Mouse (Mus musculus): ENCODE results near the gene Rtn2. TPM values are rescaled to one million over a fixed set of nuclear protein-coding genes. Genes with fewer than 3 reads are reported as not detected.

Rtn2 gene
- polyA plus RNA-seq, 1 experiment from 2014 or later = 5.2 TPM

DNA sequence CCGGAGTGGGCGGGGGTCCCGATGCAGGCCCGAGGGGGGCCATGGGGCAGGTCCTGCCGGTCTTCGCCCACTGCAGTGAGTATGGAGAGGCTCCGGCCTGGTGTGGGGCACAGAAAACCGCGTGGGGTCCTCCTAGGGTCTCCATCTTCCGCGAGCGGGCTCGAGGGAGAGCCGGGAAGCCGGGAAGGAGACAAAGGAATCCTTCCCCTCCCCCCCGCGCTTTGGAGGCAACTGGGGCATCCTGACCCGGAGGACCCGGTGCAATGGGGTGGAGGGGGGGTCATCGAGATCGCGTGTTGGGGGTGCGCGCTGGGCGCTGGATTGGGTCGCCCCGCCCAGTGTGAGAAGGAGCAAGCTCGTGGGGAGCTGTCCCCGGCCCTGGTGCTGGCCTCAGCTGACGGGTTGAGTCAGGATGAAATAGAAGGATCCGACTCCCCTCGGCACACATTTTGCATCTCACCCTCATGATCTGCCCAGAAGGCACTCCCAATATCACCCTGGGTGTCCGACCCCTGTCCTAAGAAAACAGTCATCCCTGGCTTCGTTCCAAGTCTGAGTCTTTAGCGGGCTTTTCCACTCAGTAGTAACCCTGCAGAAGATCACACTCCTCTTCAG, 474 bp downstream of the Rtn2 start:
- Histone ChIP-seq H3K27me3 (peaks cover 92% of the 10 kb centered on the region), H3K27ac (replicated peaks) (no peak overlapping the region)
- WGBS (ENCODE audit: insufficient replicate concordance) = 1% methylated on average over 35 of the region's 35 CpGs

DNA sequence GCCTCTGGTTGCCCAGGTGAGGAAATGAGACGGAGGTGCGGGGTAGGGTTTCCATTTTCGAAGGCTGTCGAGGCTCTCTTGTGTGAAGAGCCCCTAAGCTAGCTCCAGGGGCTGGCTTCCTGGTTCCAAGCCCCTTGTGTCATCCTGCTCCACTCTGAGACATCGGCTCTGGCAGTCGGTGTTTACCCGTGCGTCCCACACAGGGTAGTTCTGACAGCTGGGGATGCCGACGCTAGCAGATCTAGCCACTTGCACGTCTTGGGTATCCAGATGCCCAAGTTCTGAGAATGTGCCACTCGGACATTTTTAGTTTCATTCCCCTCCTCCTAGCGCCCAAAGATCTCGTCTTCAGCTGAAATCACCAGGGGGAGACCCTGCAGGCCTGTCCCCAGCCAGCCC, 981 bp downstream of the Rtn2 start:
- H3K27me3 ChIP-seq = peaks cover 87% of the 10 kb centered on the region
- ATAC-seq (ENCODE audit: insufficient read depth) = no peak
- WGBS (ENCODE audit: insufficient replicate concordance) = 42% methylated on average over 14 of the region's 14 CpGs

More for the DNA sequence above, 474 bp downstream of the Rtn2 start:
- Histone ChIP-seq H3K36me3 (replicated peaks) (no peaks in the 10 kb centered on the region), H3K4me1 (replicated peaks) (peaks cover 31% of the 10 kb centered on the region), H3K4me2 (peak overlapping the region; percentile 98), H3K9me3 (replicated peaks) (no peaks in the 10 kb centered on the region), H3K4me3 (replicated peaks) (peak overlapping the region; percentile 58), H3K9ac (peak overlapping the region; percentile 51; the same call in 1 of the 2 replicates)
- ATAC-seq (ENCODE audit: insufficient read depth) = peak; percentile 51

DNA sequence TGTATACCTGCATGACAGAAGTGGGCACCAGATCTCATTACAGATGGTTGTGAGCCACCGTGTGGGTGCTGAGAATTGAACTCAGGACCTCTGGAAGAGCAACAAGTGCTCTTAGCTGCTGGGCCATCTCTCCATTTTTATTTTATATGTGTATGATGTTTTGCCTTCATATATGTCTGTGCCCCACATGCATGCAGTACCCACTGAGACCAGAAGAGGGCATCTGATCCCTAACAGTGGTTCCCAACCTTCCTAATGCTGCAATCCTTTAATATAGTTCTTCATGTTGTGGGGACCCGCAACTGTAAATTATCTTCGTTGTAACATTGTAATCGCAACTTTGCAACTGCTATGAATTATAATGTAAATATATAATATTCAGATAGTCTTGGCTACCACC, 2.3 kb downstream of the Rtn2 start:
- no peak overlapping the region for H3K9ac ChIP-seq
- peaks cover 26% of the 10 kb centered on the region for H3K4me1 ChIP-seq (replicated peaks)
- H3K36me3 ChIP-seq (replicated peaks) = no peaks in the 10 kb centered on the region
- H3K4me2 ChIP-seq = no peak overlapping the region
- ATAC-seq (ENCODE audit: insufficient read depth) = no peak
- WGBS (ENCODE audit: insufficient replicate concordance) = 11% methylated on average over 4 of the region's 4 CpGs
- no peaks in the 10 kb centered on the region for H3K9me3 ChIP-seq (replicated peaks)
- H3K27ac ChIP-seq (replicated peaks) = no peak overlapping the region
- no peak overlapping the region for H3K4me3 ChIP-seq (replicated peaks)
- peaks cover 73% of the 10 kb centered on the region for H3K27me3 ChIP-seq

More for the DNA sequence above, 981 bp downstream of the Rtn2 start:
- Histone ChIP-seq H3K4me3 (replicated peaks) (peak overlapping the region; percentile 58), H3K4me1 (replicated peaks) (peaks cover 31% of the 10 kb centered on the region), H3K9me3 (replicated peaks) (no peaks in the 10 kb centered on the region), H3K27ac (replicated peaks) (no peak overlapping the region), H3K9ac (0 out of 2 replicates have a peak overlapping the region, but pooled peaks have one; percentile 51), H3K36me3 (replicated peaks) (no peaks in the 10 kb centered on the region), H3K4me2 (peak overlapping the region; percentile 98)

DNA sequence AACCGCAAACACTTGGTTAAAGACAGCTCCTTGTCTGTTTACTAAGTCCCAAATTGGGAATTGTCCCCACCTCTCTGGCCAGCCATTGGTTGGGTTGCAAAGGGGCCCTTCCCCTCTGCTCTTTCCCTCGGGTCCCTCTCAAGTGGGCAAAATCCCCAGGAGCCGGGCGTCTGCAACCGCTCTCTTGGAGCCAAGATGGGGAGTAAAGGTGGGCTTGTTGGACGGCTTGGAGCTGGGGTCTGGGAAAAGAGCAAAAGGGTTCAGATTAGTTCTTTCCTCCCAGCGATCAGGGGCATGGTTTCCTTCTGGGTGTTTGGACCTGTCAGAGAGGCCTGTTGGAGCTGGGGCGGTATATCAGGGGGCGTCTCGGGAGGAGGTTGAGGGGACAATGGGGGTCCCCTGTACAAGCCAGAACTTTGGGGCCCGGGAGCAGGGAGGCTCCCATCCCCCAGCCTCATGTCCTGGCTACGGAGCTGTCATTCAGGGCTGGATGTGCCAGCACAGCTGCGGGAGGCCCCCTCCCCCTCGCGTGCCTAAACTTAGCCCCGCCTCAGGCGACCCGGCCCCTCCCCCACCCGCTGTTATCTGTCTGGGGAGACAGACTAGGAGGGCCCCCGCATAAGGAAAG, 8.7 kb downstream of the Rtn2 start:
- H3K27me3 ChIP-seq = peaks cover 15% of the 10 kb centered on the region
- peak overlapping the region; percentile 84 for H3K4me2 ChIP-seq
- peak overlapping the region; percentile 56 for H3K4me3 ChIP-seq (replicated peaks)
- WGBS (ENCODE audit: insufficient replicate concordance) = 2% methylated on average over 20 of the region's 20 CpGs
- ATAC-seq (ENCODE audit: insufficient read depth) = peak; percentile 73
- peaks cover 36% of the 10 kb centered on the region for H3K4me1 ChIP-seq (replicated peaks)
- H3K36me3 ChIP-seq (replicated peaks) = no peaks in the 10 kb centered on the region
- H3K27ac ChIP-seq (replicated peaks) = peak overlapping the region; percentile 72
- H3K9me3 ChIP-seq (replicated peaks) = no peaks in the 10 kb centered on the region
- peak overlapping the region; percentile 50 for H3K9ac ChIP-seq

DNA sequence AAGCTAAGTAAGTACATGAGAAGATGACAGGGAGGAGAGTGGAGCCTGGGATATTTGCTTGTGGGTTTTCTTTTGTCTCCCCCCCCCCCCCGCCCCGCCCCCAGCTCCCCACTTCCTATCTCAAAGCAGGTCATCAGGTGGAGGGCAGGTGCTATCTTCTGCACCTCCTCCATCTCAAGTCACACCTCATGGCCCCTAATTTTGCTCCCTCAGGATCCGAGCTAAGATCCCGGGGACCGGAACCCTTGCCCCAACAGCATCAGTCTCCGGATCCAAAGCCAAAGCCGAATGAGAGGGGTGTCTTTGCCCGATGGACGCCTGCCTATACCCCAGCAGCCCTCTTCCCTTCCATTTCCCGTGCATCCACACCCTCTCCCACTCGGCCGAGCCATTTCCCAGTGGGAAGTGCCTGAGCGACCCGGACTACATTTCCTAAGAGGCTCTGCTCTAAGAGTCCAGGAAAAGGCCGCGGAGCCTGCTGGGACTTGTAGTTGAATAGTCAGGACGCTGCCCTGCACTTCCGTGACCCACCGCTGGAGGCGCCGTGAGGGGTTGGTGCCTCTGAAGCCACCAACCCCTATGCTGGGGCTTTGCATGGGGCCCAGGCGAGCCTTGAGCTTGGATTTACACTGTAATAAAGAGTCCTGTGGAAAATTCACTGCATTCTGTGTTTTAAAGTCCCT, 13.2 kb downstream of the Rtn2 start:
- H3K9ac ChIP-seq = peak overlapping the region; percentile 48; the same call in 1 of the 2 replicates

DNA sequence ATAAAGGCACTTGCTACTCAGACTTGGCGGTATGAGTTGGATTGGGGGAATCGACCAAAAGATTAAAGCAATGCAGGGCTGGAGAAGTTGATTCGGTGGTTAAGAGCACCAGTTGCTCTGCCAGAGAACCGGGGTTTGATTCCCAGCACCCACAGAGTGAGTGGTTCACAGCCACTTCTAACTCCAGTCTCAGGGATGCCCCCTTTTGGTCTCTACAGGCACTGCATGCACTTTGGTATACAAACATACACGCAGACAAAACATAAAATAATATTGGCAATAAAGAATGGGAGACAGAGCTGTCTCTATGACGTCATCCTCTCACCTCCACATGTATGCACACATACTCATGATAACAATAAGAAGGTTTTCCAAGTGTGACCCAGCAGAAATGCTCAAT, 14.6 kb downstream of the Rtn2 start:
- H3K4me1 ChIP-seq (replicated peaks) = peaks cover 30% of the 10 kb centered on the region
- H3K9ac ChIP-seq = no peak overlapping the region
- no peak overlapping the region for H3K4me3 ChIP-seq (replicated peaks)
- 78% methylated on average over 6 of the region's 6 CpGs for WGBS (ENCODE audit: insufficient replicate concordance)
- ATAC-seq (ENCODE audit: insufficient read depth) = no peak
- no peak overlapping the region for H3K27ac ChIP-seq (replicated peaks)
- peaks cover 14% of the 10 kb centered on the region for H3K27me3 ChIP-seq
- no peak overlapping the region for H3K4me2 ChIP-seq
- H3K36me3 ChIP-seq (replicated peaks) = no peaks in the 10 kb centered on the region
- H3K9me3 ChIP-seq (replicated peaks) = no peaks in the 10 kb centered on the region; the same call in 1 of the 2 replicates

More for the DNA sequence above, 13.2 kb downstream of the Rtn2 start:
- Histone ChIP-seq H3K9me3 (replicated peaks) (no peaks in the 10 kb centered on the region; the same call in 1 of the 2 replicates), H3K4me3 (replicated peaks) (peak overlapping the region; percentile 54), H3K4me1 (replicated peaks) (peaks cover 35% of the 10 kb centered on the region), H3K27me3 (peaks cover 4% of the 10 kb centered on the region; the same call in 1 of the 2 replicates), H3K36me3 (replicated peaks) (no peaks in the 10 kb centered on the region), H3K4me2 (peak overlapping the region; percentile 80), H3K27ac (replicated peaks) (no peak overlapping the region)
- ATAC-seq (ENCODE audit: insufficient read depth) = peak; percentile 20; the same call in 1 of the 2 replicates
- 10% methylated on average over 22 of the region's 22 CpGs for WGBS (ENCODE audit: insufficient replicate concordance)

DNA sequence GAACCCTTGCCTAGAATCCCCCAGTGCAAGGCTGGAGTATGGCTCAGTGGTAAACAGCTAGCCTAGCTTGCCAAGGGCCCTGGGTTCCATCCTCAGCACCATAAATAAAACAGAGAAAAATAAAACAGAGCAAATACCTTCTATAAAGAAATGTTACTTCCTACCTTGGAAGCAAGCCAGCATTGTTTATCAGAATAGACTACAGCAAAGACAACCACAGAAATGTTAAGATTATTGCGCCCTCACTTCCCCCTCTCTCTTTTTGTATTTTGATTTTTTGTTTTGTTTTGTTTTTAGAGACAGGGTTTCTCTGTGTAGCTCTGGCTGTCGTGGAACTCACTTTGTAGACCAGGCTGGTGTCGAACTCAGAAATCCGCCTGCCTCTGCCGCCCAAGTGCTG, 15.4 kb downstream of the Rtn2 start:
- Histone ChIP-seq H3K27me3 (peaks cover 22% of the 10 kb centered on the region), H3K9ac (no peak overlapping the region), H3K4me3 (replicated peaks) (no peak overlapping the region), H3K4me1 (replicated peaks) (peaks cover 26% of the 10 kb centered on the region), H3K4me2 (no peak overlapping the region), H3K9me3 (replicated peaks) (no peaks in the 10 kb centered on the region; the same call in 1 of the 2 replicates), H3K27ac (replicated peaks) (no peak overlapping the region), H3K36me3 (replicated peaks) (no peaks in the 10 kb centered on the region)
- ATAC-seq (ENCODE audit: insufficient read depth) = no peak
- WGBS (ENCODE audit: insufficient replicate concordance) = 82% methylated on average over 5 of the region's 5 CpGs

DNA sequence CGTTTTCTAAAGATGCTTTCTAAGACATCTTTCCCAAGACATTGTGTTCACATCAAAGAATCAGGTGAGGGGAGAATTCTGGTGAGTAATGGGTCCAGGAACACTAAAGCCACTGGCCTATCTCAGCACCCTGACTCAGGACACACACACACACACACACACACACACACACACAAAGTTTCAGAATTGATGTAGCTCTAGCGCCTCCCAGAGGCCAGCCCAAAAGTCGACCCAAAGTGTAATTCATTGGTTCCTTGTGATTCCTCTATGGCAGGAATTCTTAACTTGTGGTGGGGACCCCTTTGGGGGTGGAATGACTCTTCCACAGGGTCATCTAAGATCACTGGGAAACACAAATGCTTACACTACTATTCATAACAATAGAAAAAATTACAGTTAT, 16.8 kb downstream of the Rtn2 start:
- Histone ChIP-seq H3K36me3 (replicated peaks) (no peaks in the 10 kb centered on the region), H3K9me3 (replicated peaks) (no peaks in the 10 kb centered on the region; the same call in 1 of the 2 replicates), H3K4me3 (replicated peaks) (no peak overlapping the region), H3K4me2 (no peak overlapping the region), H3K27ac (replicated peaks) (no peak overlapping the region), H3K27me3 (peaks cover 36% of the 10 kb centered on the region), H3K9ac (no peak overlapping the region), H3K4me1 (replicated peaks) (peaks cover 29% of the 10 kb centered on the region)
- WGBS (ENCODE audit: insufficient replicate concordance) = 16% methylated on average over 3 of the region's 3 CpGs
- ATAC-seq (ENCODE audit: insufficient read depth) = no peak

DNA sequence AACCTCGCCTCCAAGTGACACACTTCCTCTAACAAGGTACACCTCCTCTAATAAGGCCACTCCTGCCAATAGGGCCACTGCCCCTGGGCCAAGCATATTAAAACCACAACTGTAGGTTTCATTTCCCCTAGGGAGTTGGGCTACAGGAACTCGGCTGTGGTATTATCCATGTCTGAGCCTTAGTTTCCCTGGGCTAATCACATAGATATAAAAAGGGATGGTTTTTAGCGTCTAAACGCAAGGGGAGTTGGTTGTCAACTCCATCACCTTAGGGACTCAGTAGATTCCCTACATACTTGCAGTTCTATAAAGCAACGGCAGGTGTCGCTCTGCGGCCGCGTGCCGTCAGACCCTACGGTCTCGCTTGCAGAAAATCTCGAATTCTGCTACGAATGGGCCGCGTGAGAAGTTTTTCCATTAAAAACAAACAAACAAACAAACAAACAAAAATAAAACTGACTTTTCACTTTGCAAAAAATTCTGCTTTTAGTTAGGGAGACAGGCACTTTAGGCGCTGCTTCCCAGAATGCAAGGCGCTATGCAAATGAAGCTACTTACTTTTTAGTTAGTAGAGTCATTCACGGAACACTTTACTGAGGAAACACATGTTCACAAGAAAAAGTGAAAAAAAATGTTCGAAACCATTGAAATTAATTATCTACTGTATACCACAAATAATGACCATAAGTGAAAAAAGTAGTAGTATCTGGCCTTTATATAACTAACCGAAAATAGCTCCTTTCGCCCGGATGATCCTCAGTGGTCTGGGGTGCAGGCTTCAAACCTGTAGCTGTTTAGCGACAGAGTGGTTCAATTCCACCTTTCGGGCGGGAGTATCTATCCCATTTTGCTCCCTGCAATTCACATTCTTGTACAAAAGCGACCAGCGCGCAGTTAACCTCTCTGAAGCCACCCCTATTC, 18.3 kb downstream of the Rtn2 start:
- H3K4me3 ChIP-seq (replicated peaks) = peak overlapping the region; percentile 61
- H3K9ac ChIP-seq = peak overlapping the region; percentile 9; the same call in 1 of the 2 replicates
- peak overlapping the region; percentile 52 for H3K4me2 ChIP-seq
- WGBS (ENCODE audit: insufficient replicate concordance) = under 1% methylated on average over 29 of the region's 29 CpGs
- H3K36me3 ChIP-seq (replicated peaks) = no peaks in the 10 kb centered on the region
- H3K4me1 ChIP-seq (replicated peaks) = peaks cover 27% of the 10 kb centered on the region
- peaks cover 52% of the 10 kb centered on the region for H3K27me3 ChIP-seq
- no peaks in the 10 kb centered on the region; the same call in 1 of the 2 replicates for H3K9me3 ChIP-seq (replicated peaks)
- H3K27ac ChIP-seq (replicated peaks) = no peak overlapping the region
- peak; percentile 82 for ATAC-seq (ENCODE audit: insufficient read depth)

DNA sequence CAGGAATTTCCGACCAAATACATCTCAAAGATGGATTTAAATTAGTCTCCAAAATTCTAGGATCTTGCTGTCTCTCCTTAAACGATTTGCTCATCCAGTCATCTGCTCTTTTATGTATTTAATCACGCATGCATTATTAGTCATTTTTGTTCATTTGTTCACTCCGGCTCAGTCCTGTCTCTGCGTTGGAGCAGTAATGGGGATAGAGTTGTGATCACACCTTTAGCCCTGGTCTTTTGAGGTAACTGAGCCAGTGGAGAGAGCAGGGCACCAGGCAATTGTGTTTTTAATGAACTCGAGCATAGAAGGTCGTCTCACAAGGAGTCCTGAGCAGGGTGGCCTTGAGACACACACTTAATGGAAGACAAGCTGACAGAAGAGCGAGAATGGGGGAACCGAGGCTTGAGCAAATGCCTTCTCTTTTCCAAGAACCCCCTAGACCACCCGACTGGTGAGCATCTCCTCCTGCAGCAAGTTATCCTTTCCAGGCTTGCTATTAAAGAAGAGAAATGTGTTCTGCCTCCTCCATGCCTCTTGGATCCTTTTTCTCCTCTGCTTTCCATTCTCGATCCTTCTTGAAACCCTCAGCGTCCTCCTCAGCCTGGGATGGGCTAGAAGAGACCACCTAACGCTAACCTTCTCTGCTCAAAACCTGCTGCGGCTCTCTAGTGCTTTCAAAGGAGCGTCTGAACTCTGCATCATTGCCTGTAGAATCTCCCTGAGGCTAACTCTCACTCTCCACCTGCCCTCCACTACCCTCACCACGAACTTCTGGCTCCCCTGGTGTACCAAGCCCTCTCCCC, 19.2 kb downstream of the Rtn2 start:
- 12% methylated on average over 16 of the region's 16 CpGs for WGBS (ENCODE audit: insufficient replicate concordance)
- Histone ChIP-seq H3K36me3 (replicated peaks) (no peaks in the 10 kb centered on the region), H3K9ac (no peak overlapping the region), H3K9me3 (replicated peaks) (no peaks in the 10 kb centered on the region; the same call in 1 of the 2 replicates), H3K4me2 (peak overlapping the region; percentile 52), H3K27ac (replicated peaks) (no peak overlapping the region), H3K27me3 (peaks cover 61% of the 10 kb centered on the region), H3K4me3 (replicated peaks) (peak overlapping the region; percentile 0; the same call in 1 of the 2 replicates), H3K4me1 (replicated peaks) (peaks cover 24% of the 10 kb centered on the region)
- no peak for ATAC-seq (ENCODE audit: insufficient read depth)
